Mouse (Mus musculus): ENCODE data around the gene Smtnl1. TPM values are rescaled to one million over a fixed set of nuclear protein-coding genes. Genes with fewer than 3 reads are reported as not detected.

Smtnl1 gene
- polyA plus RNA-seq, 1 experiment = 0.08 TPM

GRCm38 (mm10) chr2:84790418-84790817, 32.0 kb downstream of the Smtnl1 start:
- Histone ChIP-seq H3K4me3 (replicated peaks) (no peak overlapping the region), H3K4me1 (ENCODE audit: control insufficient read depth) (peaks cover 38% of the 10 kb centered on the region), H3K36me3 (ENCODE audit: control insufficient read depth) (peaks cover 6% of the 10 kb centered on the region), H3K9me3 (ENCODE audit: control insufficient read depth, low read length) (peaks cover 14% of the 10 kb centered on the region), H3K27me3 (ENCODE audit: control insufficient read depth) (peaks cover 54% of the 10 kb centered on the region)
- TF ChIP-seq TAL1 (IDR thresholded peaks at IDR 0.05; ENCODE audit: low read length) (no peak), GATA1 (IDR thresholded peaks at IDR 0.05; ENCODE audit: low read length) (no peak)

GRCm38 (mm10) chr2:84788316-84788715, 34.1 kb downstream of the Smtnl1 start:
- Histone ChIP-seq H3K4me1 (ENCODE audit: control insufficient read depth) (peaks cover 27% of the 10 kb centered on the region), H3K9me3 (ENCODE audit: control insufficient read depth, low read length) (no peaks in the 10 kb centered on the region), H3K36me3 (ENCODE audit: control insufficient read depth) (no peaks in the 10 kb centered on the region), H3K27me3 (ENCODE audit: control insufficient read depth) (peaks cover 62% of the 10 kb centered on the region), H3K4me3 (replicated peaks) (no peak overlapping the region)
- TF ChIP-seq GATA1 (IDR thresholded peaks at IDR 0.05; ENCODE audit: low read length) (no peak), TAL1 (IDR thresholded peaks at IDR 0.05; ENCODE audit: low read length) (no peak)

- H3K36me3 ChIP-seq (ENCODE audit: control insufficient read depth) = no peaks in the 10 kb centered on the region
- TF ChIP-seq GATA1 (IDR thresholded peaks at IDR 0.05; ENCODE audit: low read length) (no peak), TAL1 (IDR thresholded peaks at IDR 0.05; ENCODE audit: low read length) (no peak)
- H3K27me3 ChIP-seq (ENCODE audit: control insufficient read depth) = peaks cover 63% of the 10 kb centered on the region
- no peak overlapping the region for H3K4me3 ChIP-seq (replicated peaks)
- no peaks in the 10 kb centered on the region for H3K9me3 ChIP-seq (ENCODE audit: control insufficient read depth, low read length)
- H3K4me1 ChIP-seq (ENCODE audit: control insufficient read depth) = peaks cover 8% of the 10 kb centered on the region
Observed at GRCm38 (mm10) chr2:84783840-84784566, 38.4 kb downstream of the Smtnl1 start.

- Histone ChIP-seq H3K36me3 (ENCODE audit: control insufficient read depth) (no peaks in the 10 kb centered on the region), H3K4me3 (replicated peaks) (no peak overlapping the region), H3K9me3 (ENCODE audit: control insufficient read depth, low read length) (no peaks in the 10 kb centered on the region), H3K27me3 (ENCODE audit: control insufficient read depth) (peaks cover 63% of the 10 kb centered on the region), H3K4me1 (ENCODE audit: control insufficient read depth) (peaks cover 4% of the 10 kb centered on the region)
- TF ChIP-seq GATA1 (IDR thresholded peaks at IDR 0.05; ENCODE audit: low read length) (no peak), TAL1 (IDR thresholded peaks at IDR 0.05; ENCODE audit: low read length) (no peak)
Observed at GRCm38 (mm10) chr2:84783315-84783714, 39.1 kb downstream of the Smtnl1 start.

GRCm38 (mm10) chr2:84779210-84779609, 43.2 kb downstream of the Smtnl1 start:
- Histone ChIP-seq H3K36me3 (ENCODE audit: control insufficient read depth) (no peaks in the 10 kb centered on the region), H3K4me1 (ENCODE audit: control insufficient read depth) (peaks cover 4% of the 10 kb centered on the region), H3K9me3 (ENCODE audit: control insufficient read depth, low read length) (no peaks in the 10 kb centered on the region), H3K4me3 (replicated peaks) (no peak overlapping the region), H3K27me3 (ENCODE audit: control insufficient read depth) (peaks cover 73% of the 10 kb centered on the region)
- TF ChIP-seq TAL1 (IDR thresholded peaks at IDR 0.05; ENCODE audit: low read length) (no peak), GATA1 (IDR thresholded peaks at IDR 0.05; ENCODE audit: low read length) (no peak)

- TF ChIP-seq GATA1 (IDR thresholded peaks at IDR 0.05; ENCODE audit: low read length) (no peak), TAL1 (IDR thresholded peaks at IDR 0.05; ENCODE audit: low read length) (no peak)
- Histone ChIP-seq H3K9me3 (ENCODE audit: control insufficient read depth, low read length) (no peaks in the 10 kb centered on the region), H3K27me3 (ENCODE audit: control insufficient read depth) (peaks cover 83% of the 10 kb centered on the region), H3K4me3 (replicated peaks) (no peak overlapping the region), H3K4me1 (ENCODE audit: control insufficient read depth) (peaks cover 3% of the 10 kb centered on the region), H3K36me3 (ENCODE audit: control insufficient read depth) (no peaks in the 10 kb centered on the region)
Observed at GRCm38 (mm10) chr2:84777706-84778105, 44.7 kb downstream of the Smtnl1 start.

GRCm38 (mm10) chr2:84775665-84776064, 46.8 kb downstream of the Smtnl1 start:
- no peak overlapping the region for H3K4me3 ChIP-seq (replicated peaks)
- TF ChIP-seq GATA1 (IDR thresholded peaks at IDR 0.05; ENCODE audit: low read length) = no peak
- no peak for TF ChIP-seq TAL1 (IDR thresholded peaks at IDR 0.05; ENCODE audit: low read length)
- no peaks in the 10 kb centered on the region for H3K36me3 ChIP-seq (ENCODE audit: control insufficient read depth)
- H3K4me1 ChIP-seq (ENCODE audit: control insufficient read depth) = peaks cover 3% of the 10 kb centered on the region
- H3K9me3 ChIP-seq (ENCODE audit: control insufficient read depth, low read length) = no peaks in the 10 kb centered on the region
- H3K27me3 ChIP-seq (ENCODE audit: control insufficient read depth) = peaks cover 88% of the 10 kb centered on the region

GRCm38 (mm10) chr2:84775241-84775640, 47.2 kb downstream of the Smtnl1 start, which contains the start of gene Serping1:
TSS of gene Serping1 (minus strand) at chr2:84775444.
- no peak for TF ChIP-seq TAL1 (IDR thresholded peaks at IDR 0.05; ENCODE audit: low read length)
- TF ChIP-seq GATA1 (IDR thresholded peaks at IDR 0.05; ENCODE audit: low read length) = no peak
- peak within 1 kb of the TSS; percentile 27 for H3K4me3 ChIP-seq (replicated peaks)
- H3K27me3 ChIP-seq (ENCODE audit: control insufficient read depth) = peaks cover 89% of the 10 kb centered on the region
- H3K36me3 ChIP-seq (ENCODE audit: control insufficient read depth) = no peaks in the 10 kb centered on the region
- no peaks in the 10 kb centered on the region for H3K9me3 ChIP-seq (ENCODE audit: control insufficient read depth, low read length)
- peaks cover 3% of the 10 kb centered on the region for H3K4me1 ChIP-seq (ENCODE audit: control insufficient read depth)

GRCm38 (mm10) chr2:84774751-84775150, 47.7 kb downstream of the Smtnl1 start:
- Histone ChIP-seq H3K4me1 (ENCODE audit: control insufficient read depth) (peaks cover 3% of the 10 kb centered on the region), H3K27me3 (ENCODE audit: control insufficient read depth) (peaks cover 93% of the 10 kb centered on the region), H3K9me3 (ENCODE audit: control insufficient read depth, low read length) (no peaks in the 10 kb centered on the region), H3K4me3 (replicated peaks) (peak overlapping the region; percentile 27), H3K36me3 (ENCODE audit: control insufficient read depth) (no peaks in the 10 kb centered on the region; the same call in 1 of the 2 replicates)
- TF ChIP-seq GATA1 (IDR thresholded peaks at IDR 0.05; ENCODE audit: low read length) (no peak), TAL1 (IDR thresholded peaks at IDR 0.05; ENCODE audit: low read length) (no peak)
